Mouse (Mus musculus): Measurements from ENCODE around the gene Cebpe. TPM values are rescaled to one million over a fixed set of nuclear protein-coding genes. Genes with fewer than 3 reads are reported as not detected.

The Cebpe gene
- polyA plus RNA-seq, 1 experiment = 1.1 TPM

- Histone ChIP-seq H3K4me1 (ENCODE audit: control insufficient read depth, insufficient read depth, low read length) (no peaks in the 10 kb centered on the region), H3K4me3 (replicated peaks; ENCODE audit: extremely low read depth, low read depth, low read length) (no peak overlapping the region)
- 78% methylated on average over 13 of the region's 13 CpGs for WGBS
- DNase-seq = no peak
- TF ChIP-seq POLR2A (IDR thresholded peaks at IDR 0.05; ENCODE audit: borderline replicate concordance, extremely low read depth, low read depth, low read length) (no peak), CTCF (IDR thresholded peaks at IDR 0.05; ENCODE audit: insufficient read depth, low read length) (no peak)
Observed at GRCm38 (mm10) chr14:54728823-54729653, 17.1 kb upstream of the Cebpe start.

- WGBS = 76% methylated on average over 5 of the region's 5 CpGs
- no peak overlapping the region for H3K4me3 ChIP-seq (replicated peaks; ENCODE audit: extremely low read depth, low read depth, low read length)
- no peak for DNase-seq
- H3K4me1 ChIP-seq (ENCODE audit: control insufficient read depth, insufficient read depth, low read length) = no peaks in the 10 kb centered on the region
- no peak for TF ChIP-seq CTCF (IDR thresholded peaks at IDR 0.05; ENCODE audit: insufficient read depth, low read length)
- no peak for TF ChIP-seq POLR2A (IDR thresholded peaks at IDR 0.05; ENCODE audit: borderline replicate concordance, extremely low read depth, low read depth, low read length)
Observed at GRCm38 (mm10) chr14:54727565-54727964, 15.6 kb upstream of the Cebpe start.

GRCm38 (mm10) chr14:54724049-54724448 lies 12.1 kb upstream of the Cebpe start:
- TF ChIP-seq POLR2A (IDR thresholded peaks at IDR 0.05; ENCODE audit: borderline replicate concordance, extremely low read depth, low read depth, low read length) (no peak), CTCF (IDR thresholded peaks at IDR 0.05; ENCODE audit: insufficient read depth, low read length) (no peak)

GRCm38 (mm10) chr14:54721711-54722110 lies 9.7 kb upstream of the Cebpe start:
- no peaks in the 10 kb centered on the region for H3K4me1 ChIP-seq (ENCODE audit: control insufficient read depth, insufficient read depth, low read length)
- H3K4me3 ChIP-seq (replicated peaks; ENCODE audit: extremely low read depth, low read depth, low read length) = no peak overlapping the region
- DNase-seq = no peak
- TF ChIP-seq POLR2A (IDR thresholded peaks at IDR 0.05; ENCODE audit: borderline replicate concordance, extremely low read depth, low read depth, low read length) (no peak), CTCF (IDR thresholded peaks at IDR 0.05; ENCODE audit: insufficient read depth, low read length) (no peak)
- WGBS = 76% methylated on average over 10 of the region's 10 CpGs

More at GRCm38 (mm10) chr14:54724049-54724448, 12.1 kb upstream of the Cebpe start:
- H3K4me3 ChIP-seq (replicated peaks; ENCODE audit: extremely low read depth, low read depth, low read length) = no peak overlapping the region
- WGBS = 64% methylated on average over 6 of the region's 6 CpGs
- H3K4me1 ChIP-seq (ENCODE audit: control insufficient read depth, insufficient read depth, low read length) = no peaks in the 10 kb centered on the region
- no peak for DNase-seq

GRCm38 (mm10) chr14:54720654-54721350 lies 8.8 kb upstream of the Cebpe start:
- TF ChIP-seq POLR2A (IDR thresholded peaks at IDR 0.05; ENCODE audit: borderline replicate concordance, extremely low read depth, low read depth, low read length) (no peak), CTCF (IDR thresholded peaks at IDR 0.05; ENCODE audit: insufficient read depth, low read length) (no peak)
- Histone ChIP-seq H3K4me3 (replicated peaks; ENCODE audit: extremely low read depth, low read depth, low read length) (no peak overlapping the region), H3K4me1 (ENCODE audit: control insufficient read depth, insufficient read depth, low read length) (no peaks in the 10 kb centered on the region)
- WGBS = 79% methylated on average over 7 of the region's 7 CpGs
- DNase-seq = no peak

- no peak for DNase-seq
- 92% methylated on average over 11 of the region's 11 CpGs for WGBS
- Histone ChIP-seq H3K4me1 (ENCODE audit: control insufficient read depth, insufficient read depth, low read length) (no peaks in the 10 kb centered on the region; the same call in 1 of the 2 replicates), H3K4me3 (replicated peaks; ENCODE audit: extremely low read depth, low read depth, low read length) (no peak overlapping the region)
- TF ChIP-seq POLR2A (IDR thresholded peaks at IDR 0.05; ENCODE audit: borderline replicate concordance, extremely low read depth, low read depth, low read length) = no peak
- TF ChIP-seq CTCF (IDR thresholded peaks at IDR 0.05; ENCODE audit: insufficient read depth, low read length) = no peak
Observed at GRCm38 (mm10) chr14:54720041-54720440, 8.1 kb upstream of the Cebpe start.

GRCm38 (mm10) chr14:54715402-54715801 lies 3.4 kb upstream of the Cebpe start:
- no peaks in the 10 kb centered on the region; the same call in 1 of the 2 replicates for H3K4me1 ChIP-seq (ENCODE audit: control insufficient read depth, insufficient read depth, low read length)
- TF ChIP-seq CTCF (IDR thresholded peaks at IDR 0.05; ENCODE audit: insufficient read depth, low read length) (no peak), POLR2A (IDR thresholded peaks at IDR 0.05; ENCODE audit: borderline replicate concordance, extremely low read depth, low read depth, low read length) (no peak)
- 65% methylated on average over 1 of the region's 1 CpGs for WGBS
- no peak overlapping the region for H3K4me3 ChIP-seq (replicated peaks; ENCODE audit: extremely low read depth, low read depth, low read length)
- DNase-seq = no peak

GRCm38 (mm10) chr14:54714617-54715081 lies 2.7 kb upstream of the Cebpe start:
- WGBS = 1% methylated on average over 15 of the region's 15 CpGs
- Histone ChIP-seq H3K4me3 (replicated peaks; ENCODE audit: extremely low read depth, low read depth, low read length) (no peak overlapping the region), H3K4me1 (ENCODE audit: control insufficient read depth, insufficient read depth, low read length) (no peaks in the 10 kb centered on the region; the same call in 1 of the 2 replicates)
- peak; percentile 15 for DNase-seq
- TF ChIP-seq CTCF (IDR thresholded peaks at IDR 0.05; ENCODE audit: insufficient read depth, low read length) (no peak), POLR2A (IDR thresholded peaks at IDR 0.05; ENCODE audit: borderline replicate concordance, extremely low read depth, low read depth, low read length) (no peak)

- DNase-seq = peak; percentile 58
- 0 out of 2 replicates have a peak, but pooled peaks have one; percentile 15 for TF ChIP-seq CTCF (IDR thresholded peaks at IDR 0.05; ENCODE audit: insufficient read depth, low read length)
- no peak for TF ChIP-seq POLR2A (IDR thresholded peaks at IDR 0.05; ENCODE audit: borderline replicate concordance, extremely low read depth, low read depth, low read length)
- Histone ChIP-seq H3K4me1 (ENCODE audit: control insufficient read depth, insufficient read depth, low read length) (no peaks in the 10 kb centered on the region; the same call in 1 of the 2 replicates), H3K4me3 (replicated peaks; ENCODE audit: extremely low read depth, low read depth, low read length) (peak overlapping the region; percentile 50)
- WGBS = 1% methylated on average over 13 of the region's 13 CpGs
Observed at GRCm38 (mm10) chr14:54714121-54714520, 2.1 kb upstream of the Cebpe start.
